Mouse (Mus musculus) G1E (cell line): ENCODE results near the gene Mapk11. TPM values are rescaled to one million over a fixed set of nuclear protein-coding genes. Genes with fewer than 3 reads are reported as not detected.

Experiments used
- ATAC-seq: 2 replicates; pipeline ENCODE4 v1.8.0; 2016; ENCODE audit warnings: mild to moderate bottlenecking; ENCODE audit not compliant: insufficient number of reproducible peaks, poor library complexity, low FRiP score, severe bottlenecking; ENCODE audit errors: extremely low read depth
- DNase-seq: peaks from one replicate; pipeline ENCODE4 v3.0.0; 2012; ENCODE audit warnings: low spot score
- H3K27me3 ChIP-seq: 2 replicates; pipeline ENCODE4 v1.6.1; 2012; ENCODE audit warnings: mild to moderate bottlenecking, low read length, inconsistent platforms; ENCODE audit not compliant: insufficient read depth
- H3K36me3 ChIP-seq: replicated peaks from 2 replicates; pipeline ENCODE3; 2012; ENCODE audit warnings: mild to moderate bottlenecking, inconsistent platforms
- H3K4me1 ChIP-seq: 2 replicates; pipeline ENCODE4 v1.6.1; 2012; ENCODE audit warnings: low read depth, low read length, inconsistent platforms, mixed read lengths; ENCODE audit not compliant: insufficient read depth
- H3K4me3 ChIP-seq: 2 replicates; pipeline ENCODE4 v1.5.1; 2012; ENCODE audit warnings: low read depth, mild to moderate bottlenecking, inconsistent platforms, low read length, moderate library complexity, mixed read lengths
- H3K9me3 ChIP-seq: replicated peaks from 2 replicates; pipeline ENCODE4 v1.6.1; 2012; ENCODE audit warnings: inconsistent platforms
- CTCF ChIP-seq: IDR thresholded peaks from 2 replicates; pipeline ENCODE4 v1.5.1; 2012; ENCODE audit warnings: low read depth, low read length, inconsistent platforms, mixed read lengths
- GATA1 ChIP-seq: IDR thresholded peaks from 2 replicates; pipeline ENCODE4 v1.6.1; 2012; ENCODE audit warnings: borderline replicate concordance, low read length, inconsistent platforms, mixed read lengths
- GATA2 ChIP-seq: IDR thresholded peaks from 2 replicates; pipeline ENCODE4 v1.6.1; 2012; ENCODE audit warnings: low read depth, low read length, inconsistent platforms, borderline replicate concordance
- POLR2AphosphoS5 ChIP-seq: IDR thresholded peaks from 2 replicates; pipeline ENCODE4 v1.6.1; 2012; ENCODE audit warnings: low read depth, low read length, inconsistent platforms; ENCODE audit not compliant: insufficient replicate concordance
- TAL1 ChIP-seq: conservative IDR thresholded peaks from 2 replicates; pipeline ENCODE4 v1.6.1; 2012; ENCODE audit warnings: low read depth, low read length, inconsistent platforms, mixed read lengths
- polyA plus RNA-seq: library from polyadenylated mRNA; stranded (reverse); fragments of >175 nt; gene quantifications from 2 replicates; pipeline ENCODE4 v1.2.3, GENCODE M21; 2012
- total RNA-seq, 2 experiments: library from RNA; stranded (forward) in 1 of 2; stranded (reverse) in 1 of 2; fragments of 200-1000 nt in 1 of 2; fragments of >200 nt in 1 of 2; fragmentation: Nextera tagmentation in 1 of 2; gene quantifications; 2 replicates each; pipeline ENCODE4 v1.2.3; 2014 to 2017

Gene Mapk11
- total and polyA plus RNA-seq, 3 experiments = 0.07 to 0.38 TPM; not detected in 1

DNA sequence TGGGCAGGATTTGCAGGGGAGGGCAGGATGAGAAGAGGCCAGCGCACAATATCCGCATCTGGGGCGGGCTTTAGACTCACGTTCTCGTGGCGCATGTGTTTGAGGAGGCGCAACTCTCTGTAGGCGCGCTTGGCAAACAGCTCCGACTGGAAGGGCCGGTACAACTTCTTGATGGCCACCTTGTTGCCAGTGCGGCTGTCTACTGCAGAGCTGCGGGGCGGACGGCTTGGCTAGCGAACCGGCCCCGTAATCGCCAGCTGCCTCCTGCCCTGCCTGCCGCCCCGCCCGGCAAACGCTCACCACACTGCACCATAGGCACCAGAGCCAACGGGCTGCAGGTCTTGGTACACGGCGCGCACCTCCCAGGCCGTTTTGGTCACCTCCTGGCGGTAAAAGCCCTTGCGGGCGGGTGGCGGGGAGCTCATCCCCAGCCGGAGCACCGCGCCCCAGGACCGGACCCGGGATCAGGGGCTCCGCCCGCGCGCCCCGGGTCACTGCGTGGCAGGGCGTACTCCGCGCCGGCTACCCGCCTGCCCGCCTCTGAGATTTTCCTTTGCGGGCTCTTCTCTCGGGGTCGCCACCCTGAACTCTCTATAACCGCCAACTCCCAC is 9.3 kb downstream of the Mapk11 start:
- ATAC-seq (no peak), DNase-seq (no peak)
- Histone ChIP-seq H3K4me3 (no peak overlapping the region), H3K27me3 (peaks cover 72% of the 10 kb centered on the region), H3K9me3 (no peaks in the 10 kb centered on the region), H3K4me1 (0 out of 2 replicates have a peak, but pooled peaks cover 2% of the 10 kb centered on the region), H3K36me3 (no peaks in the 10 kb centered on the region)
- TF ChIP-seq POLR2AphosphoS5 (no peak), CTCF (no peak), GATA2 (no peak), TAL1 (no peak), GATA1 (no peak)

DNA sequence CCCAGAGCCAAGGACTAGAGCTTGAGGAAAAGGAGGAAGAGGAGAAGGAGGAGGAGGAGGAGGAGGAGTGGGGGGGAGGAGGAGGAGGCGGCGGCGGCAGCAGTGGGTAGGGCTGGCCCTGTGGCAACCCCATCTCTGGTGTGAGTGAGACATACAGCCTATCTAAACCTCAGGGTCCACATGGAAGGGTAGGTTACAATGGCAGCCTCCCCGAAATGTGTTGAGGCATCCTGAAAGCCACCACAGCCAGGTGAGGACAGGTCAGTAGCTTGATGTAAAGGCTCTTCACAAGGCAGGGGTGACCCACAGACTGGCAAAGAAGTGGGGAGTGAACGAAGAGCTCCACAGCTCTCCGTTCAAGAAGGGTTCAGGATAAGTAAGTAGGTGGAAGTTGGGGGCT is 10.9 kb downstream of the Mapk11 start:
- TF ChIP-seq GATA2 = no peak
- TF ChIP-seq CTCF = no peak
- no peak for TF ChIP-seq GATA1
- no peak for TF ChIP-seq TAL1
- no peak for ATAC-seq
- no peak for DNase-seq
- H3K4me1 ChIP-seq = 0 out of 2 replicates have a peak, but pooled peaks cover 2% of the 10 kb centered on the region
- H3K36me3 ChIP-seq = no peaks in the 10 kb centered on the region
- no peaks in the 10 kb centered on the region for H3K9me3 ChIP-seq
- H3K4me3 ChIP-seq = no peak overlapping the region
- peaks cover 69% of the 10 kb centered on the region for H3K27me3 ChIP-seq

DNA sequence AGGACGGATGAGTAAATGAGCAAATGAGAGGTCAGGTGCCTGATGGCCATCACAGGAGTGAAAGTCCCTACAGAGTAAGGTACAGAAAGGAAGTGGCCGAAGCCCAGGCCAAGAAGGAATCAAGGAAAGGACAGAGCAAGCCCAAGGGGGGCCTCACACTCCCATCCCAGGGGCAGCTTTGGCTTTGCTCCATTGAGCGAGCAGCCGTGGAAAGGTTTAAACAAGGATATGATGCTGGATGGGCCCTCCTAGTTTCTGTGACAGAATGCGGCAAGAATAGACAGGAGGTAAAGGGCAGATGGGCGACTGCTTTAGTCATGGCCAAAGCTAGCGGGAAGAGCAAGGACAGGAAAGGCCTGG is 11.4 kb downstream of the Mapk11 start:
- ATAC-seq = no peak
- peaks cover 66% of the 10 kb centered on the region for H3K27me3 ChIP-seq
- TF ChIP-seq GATA2 (no peak), GATA1 (no peak), TAL1 (no peak)
- DNase-seq = no peak
- 0 out of 2 replicates have a peak, but pooled peaks cover 2% of the 10 kb centered on the region for H3K4me1 ChIP-seq
- no peaks in the 10 kb centered on the region for H3K36me3 ChIP-seq
- no peak overlapping the region for H3K4me3 ChIP-seq
- H3K9me3 ChIP-seq = no peaks in the 10 kb centered on the region

DNA sequence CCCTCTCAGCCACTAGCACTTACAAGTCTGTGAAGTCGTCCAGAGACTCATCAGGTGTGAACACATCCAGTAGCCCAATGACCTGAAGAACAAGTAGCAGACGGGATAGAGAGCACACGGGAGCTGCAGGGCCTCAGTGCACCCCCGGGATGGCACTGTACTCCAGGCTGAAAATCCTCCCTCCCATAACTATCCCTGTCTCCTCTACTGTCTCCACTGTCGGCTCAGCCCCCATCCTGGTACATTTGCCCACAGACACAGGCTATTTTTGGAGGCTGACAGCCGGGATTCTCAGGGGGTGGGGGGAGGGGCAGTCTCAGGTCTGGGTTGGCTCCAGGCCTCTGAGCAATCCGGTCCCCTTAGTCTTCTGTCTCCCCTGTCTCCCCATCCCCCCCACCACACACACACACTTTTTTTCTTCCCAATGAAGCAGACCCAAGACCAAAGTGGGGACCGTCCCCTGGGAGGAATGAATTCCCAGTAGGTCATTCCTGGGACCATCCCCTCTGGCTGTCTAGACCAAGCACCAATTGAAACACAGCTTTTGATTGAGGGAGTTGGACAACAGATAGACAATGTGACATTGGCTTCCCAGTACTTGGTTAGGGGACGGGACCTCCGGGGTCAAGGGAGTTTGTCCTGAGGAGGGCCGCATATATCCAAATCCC is 11.9 kb downstream of the Mapk11 start:
- DNase-seq (no peak), ATAC-seq (no peak)
- Histone ChIP-seq H3K4me1 (no peaks in the 10 kb centered on the region), H3K27me3 (peaks cover 61% of the 10 kb centered on the region), H3K4me3 (no peak overlapping the region), H3K36me3 (peaks cover under 1% of the 10 kb centered on the region), H3K9me3 (no peaks in the 10 kb centered on the region)
- TF ChIP-seq GATA1 (no peak), TAL1 (no peak), GATA2 (no peak)

DNA sequence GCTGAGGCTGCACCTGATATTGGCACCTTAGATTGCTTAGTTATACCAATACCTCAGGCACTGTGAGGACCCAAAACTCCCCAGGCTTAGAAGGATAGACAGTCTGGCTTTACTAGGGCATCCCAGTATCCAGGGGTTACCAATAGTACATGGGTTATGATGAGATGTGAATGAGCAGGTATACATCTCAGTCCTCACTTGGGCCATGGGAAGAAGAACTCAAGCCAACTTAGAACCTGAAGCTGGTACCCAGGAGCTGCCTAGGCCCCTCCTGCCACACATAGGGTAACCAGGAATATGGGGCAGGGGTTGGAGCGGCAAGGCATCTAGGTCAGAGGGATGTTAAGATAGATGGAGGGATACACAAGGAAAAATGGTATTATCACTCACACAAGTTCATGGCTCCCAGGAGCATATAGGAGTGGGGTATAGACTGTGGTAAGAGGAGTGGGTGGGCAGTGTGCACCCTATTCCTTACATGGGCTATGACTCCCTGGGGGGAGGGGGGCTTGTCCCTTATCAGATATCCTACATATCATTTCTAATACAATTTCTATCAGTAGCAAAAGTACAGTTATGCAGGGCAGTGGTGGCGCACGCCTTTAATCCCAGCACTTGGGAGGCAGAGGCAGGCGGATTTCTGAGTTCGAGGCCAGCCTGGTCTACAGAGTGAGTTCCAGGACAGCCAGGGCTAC is 12.8 kb downstream of the Mapk11 start:
- ATAC-seq = no peak
- no peak for DNase-seq
- H3K9me3 ChIP-seq = no peaks in the 10 kb centered on the region
- H3K36me3 ChIP-seq = peaks cover 7% of the 10 kb centered on the region
- TF ChIP-seq CTCF (no peak), TAL1 (no peak), GATA1 (no peak), POLR2AphosphoS5 (no peak), GATA2 (no peak)
- H3K4me3 ChIP-seq = no peak overlapping the region
- H3K4me1 ChIP-seq = peaks cover 1% of the 10 kb centered on the region
- peaks cover 54% of the 10 kb centered on the region for H3K27me3 ChIP-seq

DNA sequence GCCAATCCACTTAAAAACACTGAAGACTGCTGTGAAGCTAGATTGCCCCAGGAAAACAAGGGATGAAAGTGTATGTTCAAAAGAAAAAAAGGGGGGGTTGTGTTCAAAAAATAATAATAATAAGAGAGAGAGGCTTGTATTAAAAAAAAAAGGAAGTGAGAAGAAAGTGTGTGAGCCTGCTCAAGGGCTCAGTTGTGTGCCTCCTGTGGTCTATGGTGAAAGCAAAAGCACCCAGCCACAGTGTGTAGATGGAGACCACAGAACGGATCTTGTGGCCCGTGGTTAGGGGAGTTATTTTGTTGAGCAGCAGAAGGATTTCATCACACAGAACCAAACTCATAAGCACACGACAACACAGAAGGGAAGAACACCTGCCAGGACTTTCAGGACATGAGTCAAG is 18.1 kb downstream of the Mapk11 start:
- H3K9me3 ChIP-seq = no peaks in the 10 kb centered on the region
- H3K36me3 ChIP-seq = peaks cover 22% of the 10 kb centered on the region
- no peak for DNase-seq
- peaks cover 42% of the 10 kb centered on the region for H3K4me1 ChIP-seq
- TF ChIP-seq GATA1 = no peak
- TF ChIP-seq CTCF = no peak
- TF ChIP-seq TAL1 = no peak
- no peak for TF ChIP-seq GATA2
- no peak for TF ChIP-seq POLR2AphosphoS5
- no peak for ATAC-seq
- H3K27me3 ChIP-seq = peaks cover 12% of the 10 kb centered on the region; the same call in 1 of the 2 replicates
- H3K4me3 ChIP-seq = no peak overlapping the region
